Mouse (Mus musculus) left cerebral cortex, adult 9 months (tissue): Measurements from ENCODE around the gene Slc39a13.
"Not testable (repeated sequence)": the region's sequence is repeated elsewhere in the genome, so short reads cannot be mapped to it uniquely, and the experiment has no call there.

Experiments
- DNase-seq, 2 experiments: peaks; one replicate each; pipeline ENCODE4 v3.0.0; 2022; ENCODE audit warnings: low spot score in 2 of 2

Slc39a13 gene

GRCm38 (mm10) chr2:91064211-91064610 lies 6.0 kb downstream of the Slc39a13 start:
- no peak for DNase-seq

GRCm38 (mm10) chr2:91062779-91063606 lies 7.2 kb downstream of the Slc39a13 start:
- DNase-seq: no peak

- no peak for DNase-seq
These were observed 8.3 kb downstream of the Slc39a13 start for GRCm38 (mm10) chr2:91061849-91062481.

- DNase-seq: peak in 1 of 2 experiments; percentile 80
These were observed 9.5 kb downstream of the Slc39a13 start for GRCm38 (mm10) chr2:91060544-91061355.

DNA sequence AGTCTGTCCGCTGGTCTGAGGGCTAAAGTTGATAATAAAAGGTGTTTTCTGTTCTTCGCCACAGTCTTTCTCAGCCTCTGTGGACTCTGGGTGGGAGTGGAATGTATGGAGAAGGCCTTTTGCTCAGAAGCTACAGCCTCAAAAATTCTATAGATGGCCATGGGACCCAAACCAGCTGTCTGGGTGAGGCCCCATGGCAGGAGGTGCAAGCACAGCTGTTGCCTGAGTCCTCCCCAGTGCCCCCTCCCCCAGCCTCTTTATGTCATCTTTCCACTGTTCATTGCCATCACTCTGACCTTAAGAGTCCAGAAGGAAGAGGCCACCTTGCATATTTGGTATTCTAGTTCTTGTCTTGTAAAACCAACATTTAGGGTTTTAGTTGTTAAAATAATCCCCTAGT lies 10.8 kb downstream of the Slc39a13 start:
- DNase-seq: no peak

- no peak for DNase-seq
These were observed 11.8 kb downstream of the Slc39a13 start for GRCm38 (mm10) chr2:91058435-91058834.

GRCm38 (mm10) chr2:91053934-91054382 lies 16.3 kb downstream of the Slc39a13 start, which contains the start of gene Psmc3:
Gene Psmc3, plus strand, starts transcription at chr2:91054009.
- DNase-seq: peak; percentile 88 to 95

DNA sequence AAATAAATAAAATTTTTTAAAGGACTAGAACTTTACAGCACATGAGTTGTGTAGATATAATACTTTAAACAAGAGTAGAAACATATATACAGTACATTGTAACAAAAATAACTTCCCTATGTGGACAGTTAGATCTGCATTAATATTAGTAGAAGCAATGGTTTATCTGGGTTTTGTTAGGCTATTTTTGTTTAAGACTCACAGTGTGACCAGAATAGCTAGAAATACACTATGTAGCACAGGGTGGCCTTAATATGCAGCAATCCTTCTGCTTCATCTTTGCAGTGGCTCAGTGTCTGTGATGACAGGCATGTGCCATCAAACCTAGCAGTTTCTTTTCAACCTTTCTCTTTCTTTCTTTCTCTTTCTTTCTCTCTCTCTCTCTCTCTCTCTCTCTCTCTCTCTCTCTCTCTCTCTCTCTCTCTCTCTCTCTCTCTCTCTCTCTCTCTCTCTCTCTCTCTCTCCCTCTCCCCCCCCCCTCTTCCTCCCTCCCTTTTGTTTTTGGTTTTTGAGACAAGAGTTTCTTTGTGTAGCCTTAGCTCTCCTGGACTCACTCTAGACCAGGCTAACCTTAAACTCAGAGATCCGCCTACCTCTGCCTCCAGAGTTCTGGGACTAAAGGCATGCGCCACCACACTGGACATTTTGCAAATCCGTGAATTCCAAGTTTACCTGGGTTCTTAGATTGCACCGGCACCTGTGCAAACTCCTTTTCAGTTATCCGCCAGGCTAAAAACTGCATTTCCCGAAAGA lies 16.9 kb downstream of the Slc39a13 start:
- no peak for DNase-seq

GRCm38 (mm10) chr2:91052752-91053151 lies 17.5 kb downstream of the Slc39a13 start:
- no peak for DNase-seq

DNA sequence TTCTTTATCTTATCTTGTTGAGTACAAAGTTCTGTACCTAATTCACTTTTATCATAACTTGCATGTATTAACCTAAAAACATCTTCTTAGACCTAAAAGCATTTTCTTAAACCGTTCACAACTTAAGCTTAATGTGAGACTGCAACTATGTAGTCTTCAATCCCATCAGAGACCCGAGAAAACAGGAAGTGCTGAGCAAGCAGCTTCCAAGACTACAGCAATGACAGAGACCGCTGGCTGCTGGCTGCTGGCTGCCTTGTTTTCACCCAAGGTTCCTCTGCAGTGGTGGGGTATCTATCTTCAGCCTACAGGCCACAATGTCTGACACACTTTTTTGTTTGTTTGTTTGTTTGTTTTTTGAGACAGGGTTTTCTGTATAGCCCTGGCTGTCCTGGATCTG lies 18.3 kb downstream of the Slc39a13 start:
- DNase-seq: no peak

DNA sequence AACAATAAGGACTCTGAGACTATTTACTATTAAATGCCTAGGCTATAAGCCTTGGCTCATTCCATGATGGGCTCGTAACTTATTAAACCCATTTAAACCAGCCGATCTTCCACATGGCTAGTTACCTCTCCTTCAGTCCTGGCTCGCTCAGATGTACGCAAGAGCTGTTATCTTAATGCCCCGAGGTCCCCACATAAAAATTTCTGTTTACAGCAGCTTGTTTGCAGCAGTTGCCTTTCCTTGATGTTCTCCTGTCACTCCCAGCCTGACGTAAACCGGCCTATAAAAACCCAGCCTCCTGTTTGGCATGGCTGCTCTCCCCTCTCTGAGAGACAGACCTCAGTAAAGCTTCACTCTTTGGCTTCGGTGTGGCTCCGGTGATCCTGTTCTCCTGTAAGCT lies 22.9 kb downstream of the Slc39a13 start:
- no peak for DNase-seq

- DNase-seq: not testable (repeated sequence)
These were observed 24.4 kb downstream of the Slc39a13 start for GRCm38 (mm10) chr2:91045805-91046204.

DNA sequence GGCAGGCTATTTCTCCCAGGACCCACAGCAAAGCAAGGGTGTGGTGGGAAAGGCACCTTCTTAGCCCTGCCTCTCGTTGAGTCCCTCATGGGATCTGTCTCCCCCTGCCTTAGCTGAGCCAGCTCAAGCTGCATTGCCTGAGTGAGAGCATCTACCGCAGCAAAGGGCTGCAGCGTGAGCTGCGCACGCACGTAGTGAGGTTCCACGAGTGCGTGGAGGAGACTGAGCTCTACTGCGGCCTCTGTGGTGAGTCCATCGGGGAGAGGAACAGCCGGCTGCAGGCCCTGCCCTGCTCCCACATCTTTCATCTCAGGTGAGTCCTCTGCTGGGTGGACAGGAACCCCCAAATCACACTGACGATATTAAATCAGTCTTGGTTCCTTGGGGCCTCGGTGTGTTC lies 25.5 kb downstream of the Slc39a13 start:
- DNase-seq: no peak

GRCm38 (mm10) chr2:91042651-91043398 lies 27.4 kb downstream of the Slc39a13 start:
- DNase-seq: no peak

- no peak for DNase-seq
These were observed 28.4 kb downstream of the Slc39a13 start for GRCm38 (mm10) chr2:91041786-91042185.

GRCm38 (mm10) chr2:91035385-91035784 lies 34.8 kb downstream of the Slc39a13 start, which contains the start of gene Rapsn:
Gene Rapsn, plus strand, starts transcription at chr2:91035620.
- DNase-seq: no peak

GRCm38 (mm10) chr2:91033000-91033399 lies 37.2 kb downstream of the Slc39a13 start:
- DNase-seq: no peak

DNA sequence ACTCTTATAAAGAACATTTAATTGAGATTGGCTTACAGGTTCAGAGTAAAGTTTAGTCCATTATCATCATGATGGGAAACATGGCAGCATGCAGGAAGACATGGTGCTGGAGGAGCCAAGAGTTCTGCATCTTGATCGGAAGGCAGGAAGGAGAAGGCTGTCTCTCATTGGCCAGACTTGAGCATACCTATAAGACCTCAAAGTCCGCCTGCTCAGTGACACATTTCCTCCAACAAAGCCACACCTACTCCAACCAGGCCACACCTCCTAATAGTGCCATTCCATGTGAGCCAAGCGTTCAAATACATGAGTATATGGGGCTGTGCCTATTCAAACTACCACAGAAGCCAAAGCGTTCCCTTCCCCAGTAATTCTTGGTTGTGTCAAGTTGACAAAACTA lies 39.0 kb downstream of the Slc39a13 start:
- no peak for DNase-seq

- no peak for DNase-seq
These were observed 42.6 kb downstream of the Slc39a13 start for GRCm38 (mm10) chr2:91027391-91028214.

GRCm38 (mm10) chr2:91026491-91026890 lies 43.7 kb downstream of the Slc39a13 start:
- DNase-seq: no peak
